Mouse (Mus musculus): Measurements from ENCODE around the gene Camsap2. TPM values are rescaled to one million over a fixed set of nuclear protein-coding genes. Genes with fewer than 3 reads are reported as not detected.
A peak's percentile ranks its signal among the peaks of the same experiment; 100 is the strongest.

Camsap2 gene
- polyA plus RNA-seq, 1 experiment from 2014 or later = 13.2 TPM

- no peak for DNase-seq (ENCODE audit: low spot score)
- H3K4me1 ChIP-seq (replicated peaks; ENCODE audit: control insufficient read depth, insufficient read depth, low read length) = peaks cover 16% of the 10 kb centered on the region
- H3K36me3 ChIP-seq (ENCODE audit: control insufficient read depth, insufficient read depth, low read length) = no peaks in the 10 kb centered on the region
- H3K9me3 ChIP-seq (ENCODE audit: control insufficient read depth, low read length) = no peaks in the 10 kb centered on the region
- no peak overlapping the region for H3K4me3 ChIP-seq (ENCODE audit: low read depth, low read length)
- 79% methylated on average over 5 of the region's 5 CpGs for WGBS
- no peak overlapping the region for H3K9ac ChIP-seq (ENCODE audit: low read depth, low read length)
- peaks cover 3% of the 10 kb centered on the region for H3K27me3 ChIP-seq (replicated peaks; ENCODE audit: control insufficient read depth, insufficient read depth, low read length)
- no peak for ATAC-seq (replicated peaks; ENCODE audit: low FRiP score)
- H3K4me2 ChIP-seq = no peak overlapping the region
- H3K27ac ChIP-seq (ENCODE audit: low read depth, low read length) = no peak overlapping the region
Measured at GRCm38 (mm10) chr1:136348137-136348536, 2.2 kb upstream of the Camsap2 start.

GRCm38 (mm10) chr1:136347140-136347539 lies 1.2 kb upstream of the Camsap2 start:
- peak overlapping the region; percentile 97 for H3K4me2 ChIP-seq
- ATAC-seq (replicated peaks; ENCODE audit: low FRiP score) (peak; percentile 83), DNase-seq (ENCODE audit: low spot score) (no peak)
- peaks cover 16% of the 10 kb centered on the region for H3K4me1 ChIP-seq (replicated peaks; ENCODE audit: control insufficient read depth, insufficient read depth, low read length)
- no peaks in the 10 kb centered on the region for H3K36me3 ChIP-seq (ENCODE audit: control insufficient read depth, insufficient read depth, low read length)
- H3K27me3 ChIP-seq (replicated peaks; ENCODE audit: control insufficient read depth, insufficient read depth, low read length) = peaks cover 3% of the 10 kb centered on the region
- peak overlapping the region; percentile 89 for H3K27ac ChIP-seq (ENCODE audit: low read depth, low read length)
- no peaks in the 10 kb centered on the region for H3K9me3 ChIP-seq (ENCODE audit: control insufficient read depth, low read length)
- no peak overlapping the region; the same call in 1 of the 2 replicates for H3K9ac ChIP-seq (ENCODE audit: low read depth, low read length)
- peak overlapping the region; percentile 84; the same call in 1 of the 2 replicates for H3K4me3 ChIP-seq (ENCODE audit: low read depth, low read length)
- 26% methylated on average over 4 of the region's 4 CpGs for WGBS

GRCm38 (mm10) chr1:136346373-136347035 lies 600 bp upstream of the Camsap2 start:
- ATAC-seq (replicated peaks; ENCODE audit: low FRiP score) = peak; percentile 46
- peak overlapping the region; percentile 97 for H3K4me2 ChIP-seq

GRCm38 (mm10) chr1:136344768-136345453 lies 993 bp downstream of the Camsap2 start:
- Histone ChIP-seq H3K27me3 (replicated peaks; ENCODE audit: control insufficient read depth, insufficient read depth, low read length) (no peaks in the 10 kb centered on the region; the same call in 1 of the 2 replicates), H3K27ac (ENCODE audit: low read depth, low read length) (peak overlapping the region; percentile 93), H3K4me2 (peak overlapping the region; percentile 97), H3K36me3 (ENCODE audit: control insufficient read depth, insufficient read depth, low read length) (peaks cover 2% of the 10 kb centered on the region; the same call in 1 of the 2 replicates), H3K4me3 (ENCODE audit: low read depth, low read length) (peak overlapping the region; percentile 84), H3K9ac (ENCODE audit: low read depth, low read length) (peak overlapping the region; percentile 85), H3K9me3 (ENCODE audit: control insufficient read depth, low read length) (no peaks in the 10 kb centered on the region), H3K4me1 (replicated peaks; ENCODE audit: control insufficient read depth, insufficient read depth, low read length) (peaks cover 16% of the 10 kb centered on the region)
- DNase-seq (ENCODE audit: low spot score) (peak; percentile 59), ATAC-seq (replicated peaks; ENCODE audit: low FRiP score) (no peak)
- 1% methylated on average over 22 of the region's 22 CpGs for WGBS

More at GRCm38 (mm10) chr1:136346373-136347035, 600 bp upstream of the Camsap2 start:
- 3% methylated on average over 12 of the region's 12 CpGs for WGBS
- H3K4me1 ChIP-seq (replicated peaks; ENCODE audit: control insufficient read depth, insufficient read depth, low read length) = peaks cover 16% of the 10 kb centered on the region
- peak overlapping the region; percentile 84 for H3K4me3 ChIP-seq (ENCODE audit: low read depth, low read length)
- peak overlapping the region; percentile 85 for H3K9ac ChIP-seq (ENCODE audit: low read depth, low read length)
- H3K27me3 ChIP-seq (replicated peaks; ENCODE audit: control insufficient read depth, insufficient read depth, low read length) = peaks cover 3% of the 10 kb centered on the region
- peak overlapping the region; percentile 89 for H3K27ac ChIP-seq (ENCODE audit: low read depth, low read length)
- peak; percentile 43 for DNase-seq (ENCODE audit: low spot score)
- H3K36me3 ChIP-seq (ENCODE audit: control insufficient read depth, insufficient read depth, low read length) = no peaks in the 10 kb centered on the region
- no peaks in the 10 kb centered on the region for H3K9me3 ChIP-seq (ENCODE audit: control insufficient read depth, low read length)

GRCm38 (mm10) chr1:136344281-136344680 lies 1.6 kb downstream of the Camsap2 start:
- ATAC-seq (replicated peaks; ENCODE audit: low FRiP score) (no peak), DNase-seq (ENCODE audit: low spot score) (no peak)
- H3K4me3 ChIP-seq (ENCODE audit: low read depth, low read length) = peak overlapping the region; percentile 84
- peak overlapping the region; percentile 85 for H3K9ac ChIP-seq (ENCODE audit: low read depth, low read length)
- WGBS = 3% methylated on average over 1 of the region's 1 CpGs
- peaks cover 2% of the 10 kb centered on the region; the same call in 1 of the 2 replicates for H3K36me3 ChIP-seq (ENCODE audit: control insufficient read depth, insufficient read depth, low read length)
- peak overlapping the region; percentile 97 for H3K4me2 ChIP-seq
- no peak overlapping the region for H3K27ac ChIP-seq (ENCODE audit: low read depth, low read length)
- H3K9me3 ChIP-seq (ENCODE audit: control insufficient read depth, low read length) = no peaks in the 10 kb centered on the region
- H3K27me3 ChIP-seq (replicated peaks; ENCODE audit: control insufficient read depth, insufficient read depth, low read length) = no peaks in the 10 kb centered on the region; the same call in 1 of the 2 replicates
- H3K4me1 ChIP-seq (replicated peaks; ENCODE audit: control insufficient read depth, insufficient read depth, low read length) = peaks cover 16% of the 10 kb centered on the region

- peaks cover 16% of the 10 kb centered on the region for H3K4me1 ChIP-seq (replicated peaks; ENCODE audit: control insufficient read depth, insufficient read depth, low read length)
Measured at GRCm38 (mm10) chr1:136343727-136344126, 2.2 kb downstream of the Camsap2 start.

GRCm38 (mm10) chr1:136340541-136340940 lies 5.4 kb downstream of the Camsap2 start:
- no peaks in the 10 kb centered on the region; the same call in 1 of the 2 replicates for H3K27me3 ChIP-seq (replicated peaks; ENCODE audit: control insufficient read depth, insufficient read depth, low read length)
- 89% methylated on average over 3 of the region's 3 CpGs for WGBS
- H3K4me2 ChIP-seq = no peak overlapping the region
- no peak for DNase-seq (ENCODE audit: low spot score)
- no peak overlapping the region for H3K27ac ChIP-seq (ENCODE audit: low read depth, low read length)
- peaks cover 2% of the 10 kb centered on the region; the same call in 1 of the 2 replicates for H3K36me3 ChIP-seq (ENCODE audit: control insufficient read depth, insufficient read depth, low read length)
- no peak overlapping the region for H3K9ac ChIP-seq (ENCODE audit: low read depth, low read length)
- no peak for ATAC-seq (replicated peaks; ENCODE audit: low FRiP score)
- H3K9me3 ChIP-seq (ENCODE audit: control insufficient read depth, low read length) = no peaks in the 10 kb centered on the region
- H3K4me1 ChIP-seq (replicated peaks; ENCODE audit: control insufficient read depth, insufficient read depth, low read length) = peaks cover 8% of the 10 kb centered on the region; the same call in 1 of the 2 replicates
- H3K4me3 ChIP-seq (ENCODE audit: low read depth, low read length) = no peak overlapping the region

More at GRCm38 (mm10) chr1:136343727-136344126, 2.2 kb downstream of the Camsap2 start:
- H3K4me3 ChIP-seq (ENCODE audit: low read depth, low read length) = peak overlapping the region; percentile 84
- no peaks in the 10 kb centered on the region; the same call in 1 of the 2 replicates for H3K27me3 ChIP-seq (replicated peaks; ENCODE audit: control insufficient read depth, insufficient read depth, low read length)
- H3K4me2 ChIP-seq = peak overlapping the region; percentile 97
- no peak overlapping the region for H3K27ac ChIP-seq (ENCODE audit: low read depth, low read length)
- H3K9me3 ChIP-seq (ENCODE audit: control insufficient read depth, low read length) = no peaks in the 10 kb centered on the region
- no peak for ATAC-seq (replicated peaks; ENCODE audit: low FRiP score)
- 45% methylated on average over 7 of the region's 7 CpGs for WGBS
- peaks cover 2% of the 10 kb centered on the region; the same call in 1 of the 2 replicates for H3K36me3 ChIP-seq (ENCODE audit: control insufficient read depth, insufficient read depth, low read length)
- H3K9ac ChIP-seq (ENCODE audit: low read depth, low read length) = peak overlapping the region; percentile 51; the same call in 1 of the 2 replicates
- DNase-seq (ENCODE audit: low spot score) = no peak

GRCm38 (mm10) chr1:136334743-136335142 lies 11.2 kb downstream of the Camsap2 start:
- H3K9ac ChIP-seq (ENCODE audit: low read depth, low read length) = no peak overlapping the region
- no peaks in the 10 kb centered on the region for H3K9me3 ChIP-seq (ENCODE audit: control insufficient read depth, low read length)
- no peaks in the 10 kb centered on the region for H3K27me3 ChIP-seq (replicated peaks; ENCODE audit: control insufficient read depth, insufficient read depth, low read length)
- no peak overlapping the region for H3K4me2 ChIP-seq
- 92% methylated on average over 10 of the region's 10 CpGs for WGBS
- no peak overlapping the region for H3K27ac ChIP-seq (ENCODE audit: low read depth, low read length)
- H3K4me3 ChIP-seq (ENCODE audit: low read depth, low read length) = no peak overlapping the region
- no peaks in the 10 kb centered on the region for H3K4me1 ChIP-seq (replicated peaks; ENCODE audit: control insufficient read depth, insufficient read depth, low read length)
- H3K36me3 ChIP-seq (ENCODE audit: control insufficient read depth, insufficient read depth, low read length) = no peaks in the 10 kb centered on the region; the same call in 1 of the 2 replicates
- no peak for ATAC-seq (replicated peaks; ENCODE audit: low FRiP score)
- no peak for DNase-seq (ENCODE audit: low spot score)
